Mouse (Mus musculus) stomach, postnatal 0 days (tissue): ENCODE measurements around the gene Mphosph6. TPM values are rescaled to one million over a fixed set of nuclear protein-coding genes. Genes with fewer than 3 reads are reported as not detected.

Experiments used
- ATAC-seq: fragments of 200-750 bp; cut with Nextera tagmentation; 2 replicates; pipeline ENCODE4 v1.8.0; 2017; ENCODE audit not compliant: low FRiP score, low TSS enrichment
- DNase-seq: peaks from one replicate; pipeline ENCODE4 v3.0.0-alpha.2; 2016; ENCODE audit warnings: low spot score
- H3K27ac ChIP-seq: fragments of 300-500 bp; sonication (generic); replicated peaks from 2 replicates; pipeline ENCODE4 v1.5.1; 2014; ENCODE audit warnings: mild to moderate bottlenecking, control low read depth
- H3K27me3 ChIP-seq: fragments of 300-500 bp; sonication (generic); 2 replicates; pipeline ENCODE4 v1.6.1; 2014; ENCODE audit warnings: low read length; ENCODE audit not compliant: control insufficient read depth, insufficient read depth
- H3K36me3 ChIP-seq: fragments of 300-500 bp; sonication (generic); 2 replicates; pipeline ENCODE4 v1.6.1; 2014; ENCODE audit warnings: low read length, mixed read lengths; ENCODE audit not compliant: control insufficient read depth, insufficient read depth
- H3K4me1 ChIP-seq: fragments of 300-500 bp; sonication (generic); replicated peaks from 2 replicates; pipeline ENCODE4 v1.6.1; 2014; ENCODE audit warnings: antibody characterized with exemption; ENCODE audit not compliant: control insufficient read depth, insufficient read depth
- H3K4me2 ChIP-seq: fragments of 300-500 bp; sonication (generic); replicated peaks from 2 replicates; pipeline ENCODE4 v1.6.1; 2014; ENCODE audit warnings: low read depth, mild to moderate bottlenecking, control low read depth, moderate library complexity
- H3K4me3 ChIP-seq: fragments of 300-500 bp; sonication (generic); 2 replicates; pipeline ENCODE4 v1.5.1; 2014; ENCODE audit warnings: low read depth, low read length, control low read depth
- H3K9ac ChIP-seq: fragments of 300-500 bp; sonication (generic); 2 replicates; pipeline ENCODE4 v1.6.1; 2014; ENCODE audit warnings: mild to moderate bottlenecking, low read length, control low read depth, mixed read lengths
- H3K9me3 ChIP-seq: fragments of 300-500 bp; sonication (generic); 2 replicates; pipeline ENCODE4 v1.6.1; 2016; ENCODE audit warnings: low read length; ENCODE audit not compliant: control insufficient read depth
- CTCF ChIP-seq: IDR thresholded peaks from 2 replicates; pipeline ENCODE4 v1.5.1; 2016; ENCODE audit warnings: antibody characterized with exemption, low read depth, mild to moderate bottlenecking, moderate library complexity
- EP300 ChIP-seq: optimal IDR thresholded peaks from 2 replicates; pipeline ENCODE3; 2016; ENCODE audit warnings: antibody characterized with exemption
- WGBS: fragments of 180-500 bp; shearing (Covaris S2); extraction: QIAGEN DNeasy Blood & Tissue Kit; methylation state at CpG from one replicate; pipeline ENCODE4 v1.1.7; 2014; 5-methylcytosine and 5-hydroxymethylcytosine counted together
- polyA plus RNA-seq: library from polyadenylated mRNA; unstranded; fragments of >200 nt; fragmentation: Nextera tagmentation; extraction: Ambion mirVana; gene quantifications from 2 replicates; pipeline ENCODE4 v1.2.1, GENCODE M21; 2015

Mphosph6 gene
- polyA plus RNA-seq, 1 experiment from 2014 or later: 34.6 TPM

DNA sequence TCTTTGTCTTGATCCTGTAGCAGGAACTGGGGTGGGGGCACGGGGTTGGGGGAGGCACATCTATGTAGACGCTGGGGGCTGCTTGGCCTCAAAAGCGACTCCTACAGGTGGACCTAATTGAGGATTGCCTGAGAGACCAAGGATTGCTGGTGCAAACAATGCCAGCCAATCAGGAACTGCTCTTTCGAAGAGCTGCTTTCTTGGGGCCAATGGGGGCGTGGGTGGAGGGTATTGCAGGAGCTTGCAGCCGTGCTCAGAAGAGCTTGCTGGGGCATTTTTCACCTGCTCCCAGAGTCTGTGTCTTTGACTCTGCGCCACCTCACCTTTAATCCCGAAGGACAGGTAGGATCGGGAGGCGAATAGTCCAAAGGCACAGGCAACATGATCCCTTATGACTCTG is 26.1 kb downstream of the Mphosph6 start:
- Histone ChIP-seq H3K9ac (no peak overlapping the region), H3K27me3 (no peaks in the 10 kb centered on the region), H3K4me3 (no peak overlapping the region), H3K4me1 (no peaks in the 10 kb centered on the region), H3K4me2 (no peak overlapping the region), H3K9me3 (no peaks in the 10 kb centered on the region), H3K36me3 (no peaks in the 10 kb centered on the region), H3K27ac (no peak overlapping the region)
- no peak for ATAC-seq
- WGBS: 40% methylated on average over 10 of the region's 10 CpGs
- no peak for TF ChIP-seq CTCF
- no peak for TF ChIP-seq EP300
- no peak for DNase-seq

DNA sequence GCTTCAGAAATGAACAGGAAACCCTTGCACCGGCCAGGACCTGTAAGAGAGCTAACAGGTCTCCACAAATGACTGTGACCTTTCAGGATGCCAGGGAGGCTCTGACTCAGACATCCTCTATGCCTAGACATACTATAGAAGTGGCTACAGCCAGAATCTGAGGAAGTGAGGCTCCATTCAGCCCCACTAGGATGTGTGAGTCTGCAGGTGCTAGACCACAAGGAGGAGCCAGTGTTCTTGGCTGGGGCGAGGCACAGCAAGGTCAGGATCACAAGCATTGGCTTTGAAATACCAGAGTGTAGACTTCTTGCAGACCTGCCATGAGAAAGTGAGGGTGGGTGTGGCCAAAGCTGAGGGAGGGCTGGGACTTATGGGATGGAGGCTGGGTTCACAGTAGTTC is 29.1 kb downstream of the Mphosph6 start:
- H3K4me1 ChIP-seq: no peaks in the 10 kb centered on the region
- 0 out of 2 replicates have a peak overlapping the region, but pooled peaks have one; percentile 35 for H3K27ac ChIP-seq
- no peaks in the 10 kb centered on the region for H3K27me3 ChIP-seq
- TF ChIP-seq EP300 (no peak), CTCF (peak; percentile 74)
- H3K4me2 ChIP-seq: no peak overlapping the region
- no peak overlapping the region for H3K4me3 ChIP-seq
- no peaks in the 10 kb centered on the region for H3K9me3 ChIP-seq
- DNase-seq (peak; percentile 66), ATAC-seq (peak; percentile 81)
- no peaks in the 10 kb centered on the region for H3K36me3 ChIP-seq
- WGBS: 42% methylated on average over 2 of the region's 2 CpGs
- no peak overlapping the region for H3K9ac ChIP-seq

DNA sequence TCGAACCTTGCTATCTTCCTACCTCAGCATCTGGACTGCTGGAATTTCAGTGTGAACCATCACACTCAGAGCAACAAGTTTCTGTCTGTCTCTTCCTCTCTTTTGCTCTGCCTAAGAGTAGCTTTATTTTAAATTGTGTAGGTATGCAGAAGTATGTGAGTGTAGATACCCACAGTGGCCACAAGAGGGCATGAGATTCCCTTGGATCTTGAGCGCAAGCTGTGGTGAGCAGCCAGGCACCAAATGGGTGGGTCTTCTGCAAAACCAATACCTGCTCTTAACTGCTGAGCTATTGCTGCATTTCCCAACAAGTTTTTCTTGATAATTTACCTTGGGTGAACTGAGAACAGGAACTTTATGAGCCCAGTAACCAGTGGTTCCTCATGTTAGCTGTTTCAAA is 29.6 kb downstream of the Mphosph6 start:
- TF ChIP-seq EP300: no peak
- TF ChIP-seq CTCF: peak; percentile 82
- Histone ChIP-seq H3K36me3 (no peaks in the 10 kb centered on the region), H3K27ac (peak overlapping the region; percentile 58), H3K9me3 (no peaks in the 10 kb centered on the region), H3K9ac (no peak overlapping the region), H3K4me1 (no peaks in the 10 kb centered on the region), H3K4me3 (no peak overlapping the region), H3K4me2 (no peak overlapping the region), H3K27me3 (no peaks in the 10 kb centered on the region)
- ATAC-seq (peak; percentile 24; the same call in 1 of the 2 replicates), DNase-seq (peak; percentile 61)
- 62% methylated on average over 2 of the region's 2 CpGs for WGBS

DNA sequence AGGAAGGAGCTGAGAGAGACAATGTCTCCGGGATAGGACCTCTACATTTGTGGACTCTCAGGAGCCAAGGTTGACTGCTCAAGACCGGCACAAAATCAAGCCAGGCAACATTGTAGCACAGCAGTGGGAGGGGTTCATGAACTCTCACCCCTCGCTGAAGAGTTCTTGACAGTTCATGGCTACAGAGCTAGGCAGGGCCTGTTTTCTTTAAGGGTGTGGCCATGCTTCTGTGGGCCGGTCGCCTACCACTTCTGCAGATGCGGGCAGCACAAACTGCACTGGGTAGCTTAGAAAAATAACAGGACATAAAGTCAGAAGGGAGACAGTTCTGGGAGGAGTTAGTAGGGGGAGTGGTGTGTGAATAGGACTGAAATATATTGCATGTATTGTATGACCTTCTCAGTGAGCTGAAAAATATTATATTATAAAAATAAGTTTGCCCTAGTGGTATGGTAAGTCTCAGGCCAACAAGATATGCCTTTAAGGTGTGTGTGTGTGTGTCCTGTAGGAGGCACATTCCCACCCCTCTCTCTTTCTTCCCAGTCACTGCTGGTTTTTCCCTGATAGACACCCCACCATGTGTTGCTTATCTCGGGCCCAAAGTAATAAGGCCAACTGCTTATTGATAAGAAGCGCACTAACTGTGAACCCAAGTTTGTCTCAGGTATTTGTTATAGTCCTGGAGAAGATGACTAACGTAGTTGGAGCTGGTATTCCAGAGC is 30.5 kb downstream of the Mphosph6 start:
- H3K27me3 ChIP-seq: no peaks in the 10 kb centered on the region
- no peak overlapping the region for H3K9ac ChIP-seq
- no peak overlapping the region for H3K4me2 ChIP-seq
- peak overlapping the region; percentile 58; the same call in 1 of the 2 replicates for H3K27ac ChIP-seq
- no peaks in the 10 kb centered on the region for H3K4me1 ChIP-seq
- DNase-seq: peak; percentile 63
- no peaks in the 10 kb centered on the region for H3K9me3 ChIP-seq
- no peak overlapping the region for H3K4me3 ChIP-seq
- H3K36me3 ChIP-seq: no peaks in the 10 kb centered on the region
- WGBS: 59% methylated on average over 9 of the region's 9 CpGs
- peak; percentile 89 for ATAC-seq
- no peak for TF ChIP-seq CTCF
- no peak for TF ChIP-seq EP300

DNA sequence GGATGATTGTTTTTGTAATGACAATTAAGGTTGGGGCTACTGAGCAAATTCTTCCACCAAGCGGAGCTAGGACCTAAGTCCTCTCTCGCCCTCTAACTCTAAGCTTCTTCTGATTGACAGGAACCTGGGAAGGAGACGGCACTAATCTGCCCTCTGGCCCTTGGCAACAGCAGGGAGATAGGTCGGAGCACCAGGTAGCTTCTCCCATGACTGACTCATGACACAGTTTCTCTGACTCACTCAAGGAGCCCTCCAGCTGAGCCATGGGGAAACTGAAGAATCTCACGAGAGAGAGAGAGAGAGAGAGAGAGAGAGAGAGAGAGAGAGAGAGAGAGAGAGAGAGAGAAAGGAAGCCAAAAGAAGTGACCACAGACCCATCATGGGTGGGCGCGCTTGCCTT is 32.8 kb downstream of the Mphosph6 start:
- Histone ChIP-seq H3K9me3 (no peaks in the 10 kb centered on the region), H3K27ac (no peak overlapping the region), H3K9ac (no peak overlapping the region), H3K36me3 (no peaks in the 10 kb centered on the region), H3K4me3 (no peak overlapping the region), H3K4me2 (no peak overlapping the region), H3K27me3 (no peaks in the 10 kb centered on the region), H3K4me1 (no peaks in the 10 kb centered on the region)
- no peak for ATAC-seq
- 67% methylated on average over 7 of the region's 7 CpGs for WGBS
- TF ChIP-seq EP300 (no peak), CTCF (no peak)
- no peak for DNase-seq

DNA sequence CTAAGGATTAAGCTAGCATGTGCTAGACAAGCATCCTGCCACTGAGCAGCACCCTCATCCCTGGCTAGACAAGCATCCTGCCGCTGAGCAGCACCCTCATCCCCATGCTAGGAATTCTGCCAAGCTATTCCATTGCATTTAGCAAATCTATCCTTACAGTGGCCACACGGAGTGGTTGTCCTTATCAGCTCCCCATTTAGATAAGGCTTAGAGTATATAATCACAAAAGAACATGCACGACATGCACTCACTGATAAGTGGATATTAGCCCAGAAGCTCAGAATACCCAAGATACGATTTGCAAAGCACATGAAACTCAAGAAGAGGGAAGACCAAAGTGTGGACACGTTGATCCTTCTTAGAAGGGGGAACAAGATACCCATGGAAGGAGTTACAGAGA is 35.8 kb downstream of the Mphosph6 start:
- H3K36me3 ChIP-seq: no peaks in the 10 kb centered on the region

More for the DNA sequence above, 35.8 kb downstream of the Mphosph6 start:
- H3K27ac ChIP-seq: no peak overlapping the region
- H3K9me3 ChIP-seq: no peaks in the 10 kb centered on the region
- H3K27me3 ChIP-seq: no peaks in the 10 kb centered on the region
- H3K4me3 ChIP-seq: no peak overlapping the region
- no peak overlapping the region for H3K9ac ChIP-seq
- H3K4me1 ChIP-seq: no peaks in the 10 kb centered on the region
- H3K4me2 ChIP-seq: no peak overlapping the region
- ATAC-seq: no peak
- WGBS: 41% methylated on average over 5 of the region's 5 CpGs
- no peak for DNase-seq
- TF ChIP-seq CTCF (no peak), EP300 (no peak)
